Mouse (Mus musculus) hindbrain, embryonic 14.5 days (tissue): ENCODE measurements around the gene Tpcn1. TPM values are rescaled to one million over a fixed set of nuclear protein-coding genes. Genes with fewer than 3 reads are reported as not detected.

Experiments used
- ATAC-seq: fragments of 200-750 bp; cut with Nextera tagmentation; 2 replicates; pipeline ENCODE4 v1.8.0; 2017; ENCODE audit warnings: moderate number of reproducible peaks, mild to moderate bottlenecking, moderate TSS enrichment, moderate library complexity; ENCODE audit not compliant: low FRiP score
- DNase-seq: peaks from one replicate; pipeline ENCODE4 v3.0.0-alpha.2; 2015; ENCODE audit warnings: low spot score
- H3K27ac ChIP-seq: fragments of 300-500 bp; sonication (generic); 2 replicates; pipeline ENCODE4 v1.5.1; 2014; ENCODE audit warnings: mild to moderate bottlenecking, moderate library complexity
- H3K27me3 ChIP-seq: fragments of 300-500 bp; sonication (generic); 2 replicates; pipeline ENCODE4 v1.6.1; 2014; ENCODE audit warnings: mild to moderate bottlenecking, low read length, mixed read lengths; ENCODE audit not compliant: control insufficient read depth, insufficient read depth
- H3K36me3 ChIP-seq: fragments of 300-500 bp; sonication (generic); replicated peaks from 2 replicates; pipeline ENCODE4 v1.6.1; 2014; ENCODE audit not compliant: control insufficient read depth, insufficient read depth
- H3K4me1 ChIP-seq: fragments of 300-500 bp; sonication (generic); replicated peaks from 2 replicates; pipeline ENCODE4 v1.6.1; 2014; ENCODE audit warnings: antibody characterized with exemption, low read length, mixed read lengths; ENCODE audit not compliant: control insufficient read depth, insufficient read depth
- H3K4me2 ChIP-seq: fragments of 300-500 bp; sonication (generic); replicated peaks from 2 replicates; pipeline ENCODE4 v1.6.1; 2014; ENCODE audit warnings: mild to moderate bottlenecking, moderate library complexity
- H3K4me3 ChIP-seq: fragments of 300-500 bp; sonication (generic); replicated peaks from 2 replicates; pipeline ENCODE4 v1.5.1; 2014; ENCODE audit warnings: mild to moderate bottlenecking, low read length
- H3K9ac ChIP-seq: fragments of 300-500 bp; sonication (generic); 2 replicates; pipeline ENCODE4 v1.6.1; 2014
- H3K9me3 ChIP-seq: fragments of 300-500 bp; sonication (generic); 2 replicates; pipeline ENCODE4 v1.6.1; 2016; ENCODE audit warnings: low read length; ENCODE audit not compliant: control insufficient read depth
- WGBS: fragments of 180-500 bp; shearing (Covaris S2); extraction: QIAGEN DNeasy Blood & Tissue Kit; methylation state at CpG from one replicate; pipeline ENCODE4 v1.1.7; 2014; 5-methylcytosine and 5-hydroxymethylcytosine counted together
- polyA plus RNA-seq: library from polyadenylated mRNA; unstranded; fragments of >200 nt; fragmentation: Nextera tagmentation; extraction: Ambion mirVana; gene quantifications from 2 replicates; pipeline ENCODE4 v1.2.1, GENCODE M21; 2014

Tpcn1 gene
- polyA plus RNA-seq, 1 experiment from 2014 or later = 15.7 TPM

DNA sequence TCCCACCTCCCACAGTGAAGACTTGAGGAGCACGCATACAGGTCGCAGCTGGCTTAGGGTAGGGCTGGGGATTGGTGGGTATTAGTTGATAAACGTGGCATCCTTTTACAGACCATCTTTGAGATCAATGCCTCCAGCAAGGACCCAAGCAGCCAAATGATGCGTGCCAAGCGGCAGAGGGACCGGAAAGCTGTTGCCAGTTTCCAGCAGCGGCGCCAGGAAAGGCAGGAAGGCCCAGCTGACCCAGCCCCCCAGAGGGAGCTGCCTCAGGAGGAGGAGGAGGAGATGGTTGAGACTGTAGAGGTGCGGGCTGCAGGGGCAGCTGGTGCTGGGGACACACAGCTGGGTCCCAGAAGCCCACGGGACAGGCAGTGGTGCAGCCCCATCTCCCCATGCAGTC, 36.0 kb upstream of the Tpcn1 start:
- Histone ChIP-seq H3K4me1 (no peaks in the 10 kb centered on the region), H3K27ac (no peak overlapping the region), H3K4me2 (no peak overlapping the region), H3K36me3 (peaks cover 89% of the 10 kb centered on the region), H3K9ac (no peak overlapping the region; the same call in 1 of the 2 replicates), H3K27me3 (no peaks in the 10 kb centered on the region; the same call in 1 of the 2 replicates), H3K9me3 (no peaks in the 10 kb centered on the region), H3K4me3 (no peak overlapping the region)
- no peak for ATAC-seq
- no peak for DNase-seq
- 88% methylated on average over 10 of the region's 10 CpGs for WGBS

DNA sequence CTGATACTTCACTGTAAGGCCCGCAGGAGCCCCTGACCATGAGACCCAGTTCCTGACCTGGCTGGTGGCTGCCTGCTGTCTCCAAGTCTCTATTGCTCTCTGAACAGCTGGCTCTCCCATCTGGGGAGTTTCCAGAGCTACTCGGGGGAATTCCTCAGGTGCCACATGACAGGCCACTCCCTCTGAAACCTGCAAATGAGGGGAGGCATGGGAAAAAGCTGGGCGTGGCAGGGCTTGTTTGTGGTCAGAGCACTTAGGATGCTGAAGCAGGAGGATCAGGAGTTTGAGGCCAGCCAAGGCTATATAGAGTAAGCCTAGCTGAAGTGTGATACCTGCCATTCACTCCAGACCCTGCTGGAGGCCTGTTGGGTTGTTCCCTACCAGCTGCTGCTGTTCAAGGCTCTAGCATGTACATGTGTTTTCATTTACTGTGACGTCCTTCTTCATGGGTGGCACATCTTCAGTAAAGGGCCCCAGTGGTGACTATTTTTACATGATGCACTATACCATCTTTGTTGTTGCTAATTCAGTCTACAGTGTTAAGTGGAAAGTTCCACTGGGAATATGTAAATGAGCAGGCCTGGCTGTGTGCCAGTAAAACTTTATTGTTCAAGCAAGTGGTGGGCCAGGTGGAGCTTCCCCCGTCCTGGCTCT, 33.9 kb upstream of the Tpcn1 start:
- no peak overlapping the region for H3K27ac ChIP-seq
- DNase-seq (no peak), ATAC-seq (no peak)
- no peak overlapping the region for H3K4me3 ChIP-seq
- H3K9ac ChIP-seq = no peak overlapping the region
- no peaks in the 10 kb centered on the region for H3K9me3 ChIP-seq
- no peaks in the 10 kb centered on the region for H3K4me1 ChIP-seq
- peaks cover 99% of the 10 kb centered on the region for H3K36me3 ChIP-seq
- H3K27me3 ChIP-seq = no peaks in the 10 kb centered on the region
- H3K4me2 ChIP-seq = no peak overlapping the region
- 69% methylated on average over 5 of the region's 5 CpGs for WGBS

DNA sequence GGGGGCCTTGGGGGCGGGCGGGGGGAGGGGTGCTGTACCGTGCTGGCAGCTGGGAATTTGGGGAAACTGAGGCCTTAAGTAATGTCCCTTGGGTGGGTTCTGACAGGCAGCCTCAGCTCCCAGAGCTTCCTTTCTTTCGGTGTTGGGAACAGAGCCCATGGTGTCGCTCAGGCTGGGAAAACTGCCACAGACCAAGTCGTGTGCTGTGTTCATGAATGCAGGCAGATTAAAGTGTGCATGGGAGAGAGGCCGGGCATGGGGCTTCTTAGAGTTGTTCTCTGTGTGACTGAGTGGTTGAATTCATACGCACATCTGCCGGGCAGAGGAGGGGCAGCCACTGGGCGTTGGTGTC, 33.3 kb upstream of the Tpcn1 start:
- Histone ChIP-seq H3K4me3 (no peak overlapping the region), H3K27ac (no peak overlapping the region), H3K9ac (no peak overlapping the region), H3K27me3 (no peaks in the 10 kb centered on the region), H3K9me3 (no peaks in the 10 kb centered on the region), H3K36me3 (peaks cover 99% of the 10 kb centered on the region), H3K4me2 (no peak overlapping the region), H3K4me1 (no peaks in the 10 kb centered on the region)
- DNase-seq (no peak), ATAC-seq (no peak)
- 92% methylated on average over 10 of the region's 10 CpGs for WGBS

DNA sequence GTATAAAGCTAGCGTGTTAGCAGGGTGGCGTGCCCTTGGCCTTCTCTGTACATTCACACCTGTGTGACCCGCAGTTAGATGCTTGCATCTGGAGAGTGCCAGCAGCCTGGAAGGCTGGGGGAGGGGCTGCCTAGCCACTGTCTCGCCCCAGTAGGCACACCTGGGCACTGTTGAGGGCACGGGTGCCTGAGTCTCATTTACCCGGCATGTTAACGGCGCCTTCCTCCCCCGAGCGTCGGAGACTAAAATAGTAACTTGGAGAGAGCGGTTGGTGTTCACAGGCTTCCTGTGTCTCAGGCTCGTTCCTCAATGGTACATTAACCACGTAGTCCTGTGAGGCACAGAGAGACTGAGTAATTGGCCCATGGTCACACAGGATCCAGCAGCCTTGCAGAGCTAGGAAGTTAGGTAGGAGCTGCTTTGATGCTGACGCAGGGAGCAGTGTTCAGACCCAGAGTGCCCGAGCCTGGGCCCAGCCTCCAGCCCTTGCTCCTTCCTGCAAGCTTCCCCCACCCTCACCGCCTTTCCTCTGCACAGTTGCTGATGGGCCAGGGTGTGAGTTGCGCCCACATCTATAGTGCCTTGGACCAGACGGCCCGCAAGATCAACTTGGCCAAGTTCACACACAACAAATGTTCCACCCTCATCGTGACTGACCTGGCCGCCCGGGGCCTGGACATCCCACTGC, 32.7 kb upstream of the Tpcn1 start:
- DNase-seq = peak; percentile 21
- no peak overlapping the region for H3K4me3 ChIP-seq
- no peaks in the 10 kb centered on the region for H3K27me3 ChIP-seq
- peaks cover 96% of the 10 kb centered on the region for H3K36me3 ChIP-seq
- H3K4me1 ChIP-seq = no peaks in the 10 kb centered on the region
- 0 out of 2 replicates have a peak overlapping the region, but pooled peaks have one; percentile 3 for H3K9ac ChIP-seq
- WGBS = 90% methylated on average over 23 of the region's 23 CpGs
- no peaks in the 10 kb centered on the region for H3K9me3 ChIP-seq
- H3K27ac ChIP-seq = no peak overlapping the region
- no peak overlapping the region for H3K4me2 ChIP-seq
- no peak for ATAC-seq

DNA sequence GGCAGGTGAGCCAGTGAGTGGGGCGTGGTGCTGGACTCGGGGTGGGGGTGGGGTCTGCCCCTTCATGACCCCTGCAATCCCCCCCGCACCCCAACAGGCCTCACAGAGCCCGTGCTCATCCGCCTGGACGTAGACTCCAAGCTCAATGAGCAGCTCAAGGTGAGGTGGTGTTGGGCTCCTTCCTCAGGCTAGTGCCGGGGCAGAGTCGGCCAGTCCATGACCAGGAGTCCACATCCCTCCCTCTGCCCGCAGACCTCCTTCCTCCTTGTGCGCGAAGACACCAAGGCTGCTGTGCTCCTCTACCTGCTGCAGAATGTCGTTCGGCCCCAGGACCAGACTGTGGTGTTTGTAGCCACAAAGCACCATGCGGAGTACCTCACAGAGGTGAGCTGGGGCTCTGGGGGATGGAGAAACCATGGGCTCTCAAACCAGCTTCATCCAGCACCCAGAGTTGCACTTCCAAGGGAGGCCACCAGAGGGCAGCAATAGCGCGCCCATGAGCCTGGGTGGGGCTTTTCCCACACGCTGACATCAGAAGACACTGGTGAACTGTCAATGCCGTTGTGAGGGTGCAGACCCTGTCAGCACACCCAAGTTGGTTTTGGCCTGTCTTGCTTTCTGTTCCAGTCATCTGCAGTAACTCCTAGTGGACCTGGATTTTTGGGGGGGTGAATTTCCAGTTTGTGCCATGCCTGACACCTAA, 32.1 kb upstream of the Tpcn1 start:
- no peak overlapping the region for H3K9ac ChIP-seq
- H3K27ac ChIP-seq = no peak overlapping the region
- WGBS = 70% methylated on average over 18 of the region's 18 CpGs
- H3K4me3 ChIP-seq = no peak overlapping the region
- no peaks in the 10 kb centered on the region for H3K9me3 ChIP-seq
- ATAC-seq = 0 out of 2 replicates have a peak, but pooled peaks have one; percentile 14
- H3K4me1 ChIP-seq = no peaks in the 10 kb centered on the region
- H3K36me3 ChIP-seq = peaks cover 92% of the 10 kb centered on the region
- peak; percentile 90 for DNase-seq
- H3K4me2 ChIP-seq = no peak overlapping the region
- no peaks in the 10 kb centered on the region for H3K27me3 ChIP-seq

DNA sequence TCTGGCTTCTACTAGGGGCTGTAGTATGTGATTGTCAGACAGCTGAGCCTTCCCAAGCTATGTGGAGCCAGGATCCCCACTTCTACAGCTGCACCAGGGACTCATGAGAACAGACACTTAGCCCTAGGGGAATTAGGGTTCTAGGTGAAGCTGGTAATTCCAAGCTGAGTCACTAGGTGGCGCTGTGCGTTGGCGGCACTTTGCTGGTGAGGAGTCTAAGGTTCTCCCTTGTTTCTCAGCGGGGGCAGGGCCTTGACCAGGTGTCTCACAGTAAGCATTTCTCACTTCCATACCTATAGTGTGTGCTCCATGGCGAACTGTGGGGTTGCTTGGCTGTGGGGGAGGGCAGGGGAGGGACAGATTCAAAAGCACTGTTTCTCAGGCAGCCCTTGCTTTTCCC, 30.7 kb upstream of the Tpcn1 start:
- peaks cover 79% of the 10 kb centered on the region for H3K36me3 ChIP-seq
- H3K4me2 ChIP-seq = no peak overlapping the region
- H3K27me3 ChIP-seq = no peaks in the 10 kb centered on the region
- no peak for ATAC-seq
- H3K27ac ChIP-seq = no peak overlapping the region
- WGBS = 14% methylated on average over 5 of the region's 5 CpGs
- H3K9me3 ChIP-seq = no peaks in the 10 kb centered on the region
- no peak overlapping the region for H3K4me3 ChIP-seq
- peak; percentile 68 for DNase-seq
- no peak overlapping the region for H3K9ac ChIP-seq
- peaks cover under 1% of the 10 kb centered on the region; the same call in 1 of the 2 replicates for H3K4me1 ChIP-seq

DNA sequence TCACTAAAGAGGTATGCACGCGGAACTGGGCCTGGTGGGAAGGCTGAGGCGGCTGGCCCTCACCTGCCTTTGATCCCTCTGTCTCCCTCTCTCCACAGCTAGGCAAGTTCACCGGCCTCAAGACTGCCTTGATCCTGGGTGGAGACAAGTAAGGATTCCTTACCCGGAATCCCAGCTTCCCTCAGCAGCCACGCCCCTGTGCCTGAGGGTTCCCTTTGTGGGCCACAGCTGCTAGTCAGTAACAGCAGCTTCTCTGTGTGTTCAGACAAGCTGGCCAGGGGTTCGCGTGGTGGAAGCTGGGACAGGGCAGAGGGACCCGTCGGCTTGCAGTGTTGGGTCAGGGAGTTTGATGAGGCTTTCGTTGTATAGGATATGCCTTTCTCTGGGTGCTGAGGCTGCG, 30.3 kb upstream of the Tpcn1 start:
- Histone ChIP-seq H3K9me3 (no peaks in the 10 kb centered on the region), H3K4me1 (peaks cover 5% of the 10 kb centered on the region; the same call in 1 of the 2 replicates), H3K4me2 (no peak overlapping the region), H3K4me3 (no peak overlapping the region), H3K27me3 (no peaks in the 10 kb centered on the region), H3K9ac (no peak overlapping the region), H3K36me3 (peaks cover 75% of the 10 kb centered on the region), H3K27ac (no peak overlapping the region)
- no peak for DNase-seq
- WGBS = 88% methylated on average over 12 of the region's 12 CpGs
- no peak for ATAC-seq

DNA sequence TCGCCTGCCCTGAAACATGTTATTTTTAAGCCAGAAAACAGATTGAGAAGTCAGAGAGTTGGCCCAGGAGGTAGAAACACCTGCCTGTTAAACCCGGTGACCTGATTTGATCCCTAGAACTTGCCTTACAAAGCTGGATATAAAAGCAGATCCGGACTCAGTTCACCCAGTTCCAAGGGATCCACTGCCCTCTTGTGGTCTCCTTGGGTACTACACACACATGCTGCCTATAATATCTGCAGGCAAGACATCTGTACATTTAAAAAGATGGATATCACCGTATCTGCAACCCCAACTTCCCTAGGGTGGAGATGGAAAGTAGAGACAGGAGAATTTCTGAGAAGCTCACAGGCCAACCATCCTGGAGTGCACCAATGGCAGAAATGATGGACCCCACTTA, 27.4 kb upstream of the Tpcn1 start:
- H3K9me3 ChIP-seq = no peaks in the 10 kb centered on the region
- WGBS = 97% methylated on average over 4 of the region's 4 CpGs
- peaks cover 16% of the 10 kb centered on the region for H3K4me1 ChIP-seq
- no peaks in the 10 kb centered on the region for H3K27me3 ChIP-seq
- DNase-seq (peak; percentile 51), ATAC-seq (no peak)
- no peak overlapping the region for H3K4me3 ChIP-seq
- H3K27ac ChIP-seq = no peak overlapping the region
- peaks cover 46% of the 10 kb centered on the region for H3K36me3 ChIP-seq
- H3K4me2 ChIP-seq = no peak overlapping the region
- H3K9ac ChIP-seq = no peak overlapping the region

DNA sequence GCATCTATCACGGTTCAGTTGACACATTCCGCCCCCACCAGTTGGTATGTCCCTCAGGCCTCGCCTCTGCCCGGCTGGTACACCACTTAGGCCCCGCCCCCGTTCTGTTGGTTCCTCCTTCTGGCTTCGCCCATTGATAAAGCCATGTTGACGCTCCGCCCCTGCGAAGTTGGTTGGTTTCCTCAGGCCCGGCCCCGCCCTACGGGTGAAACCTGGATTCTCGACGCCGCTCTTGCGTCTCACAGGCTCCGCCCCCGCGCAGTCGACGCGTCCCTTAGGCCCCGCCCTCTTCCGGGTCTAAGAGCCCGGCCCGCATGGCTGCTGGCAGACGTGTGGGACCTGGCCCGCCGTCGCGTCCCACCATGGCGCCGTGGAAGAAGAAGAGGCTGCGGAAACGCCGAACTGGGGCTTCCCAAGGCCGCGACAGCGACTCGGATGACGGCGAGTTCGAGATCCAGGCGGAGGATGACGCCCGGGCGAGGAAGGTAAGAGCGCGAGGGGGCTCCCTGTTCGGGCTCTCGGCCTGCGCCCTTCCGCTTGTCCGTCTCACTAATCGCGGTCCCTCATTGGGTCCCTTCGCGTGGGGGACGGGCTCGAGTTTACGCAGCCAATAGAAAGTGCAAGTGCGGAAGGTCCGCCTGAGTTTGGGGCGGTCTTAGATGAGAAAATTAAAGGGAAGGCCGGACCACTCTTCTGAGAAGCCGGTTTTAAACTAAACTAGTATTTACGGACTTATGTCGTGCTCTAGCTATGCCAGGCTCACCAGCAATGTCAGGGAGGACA, 24.5 kb upstream of the Tpcn1 start:
- Histone ChIP-seq H3K9me3 (no peaks in the 10 kb centered on the region), H3K4me1 (peaks cover 17% of the 10 kb centered on the region), H3K4me2 (peak overlapping the region; percentile 81), H3K36me3 (peaks cover 23% of the 10 kb centered on the region), H3K27ac (peak overlapping the region; percentile 81), H3K9ac (peak overlapping the region; percentile 56), H3K4me3 (peak overlapping the region; percentile 50), H3K27me3 (no peaks in the 10 kb centered on the region)
- DNase-seq (peak; percentile 99), ATAC-seq (peak; percentile 93)
- WGBS = under 1% methylated on average over 69 of the region's 69 CpGs
